Mouse (Mus musculus) lung, adult 18-20 months (tissue): ENCODE results near the gene Ap1m2.
A peak's percentile ranks its signal among the peaks of the same experiment; 100 is the strongest.

ENCODE experiments used
- DNase-seq, 2 experiments: peaks; one replicate each; pipeline ENCODE4 v3.0.0; 2022; ENCODE audit warnings: mixed read lengths in 2 of 2

The Ap1m2 gene

DNA sequence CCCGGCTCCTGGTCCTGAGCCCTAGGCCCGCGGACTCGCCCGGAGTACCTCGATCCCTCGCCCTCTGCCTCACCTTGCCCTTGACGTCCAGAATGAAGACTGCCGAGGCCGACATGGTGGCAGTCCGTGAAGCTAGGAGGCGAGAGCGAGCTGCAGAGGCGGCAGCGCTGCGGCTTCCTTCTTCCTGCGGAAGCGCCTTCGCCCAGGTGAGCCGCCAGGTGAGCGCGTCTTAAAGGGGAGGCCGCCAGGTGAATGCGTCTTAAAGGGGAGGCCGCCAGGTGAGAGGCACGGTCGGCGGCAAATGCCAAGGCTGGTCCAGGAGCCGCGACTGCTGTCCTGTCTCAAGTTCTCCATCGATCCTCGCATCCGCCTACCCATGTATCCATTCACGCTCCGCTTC, at the start of gene Ap1m2:
Gene Ap1m2, minus strand, starts transcription at position 204 of the 400 bp plus-strand sequence.
- DNase-seq = peak; percentile 74 to 82

DNA sequence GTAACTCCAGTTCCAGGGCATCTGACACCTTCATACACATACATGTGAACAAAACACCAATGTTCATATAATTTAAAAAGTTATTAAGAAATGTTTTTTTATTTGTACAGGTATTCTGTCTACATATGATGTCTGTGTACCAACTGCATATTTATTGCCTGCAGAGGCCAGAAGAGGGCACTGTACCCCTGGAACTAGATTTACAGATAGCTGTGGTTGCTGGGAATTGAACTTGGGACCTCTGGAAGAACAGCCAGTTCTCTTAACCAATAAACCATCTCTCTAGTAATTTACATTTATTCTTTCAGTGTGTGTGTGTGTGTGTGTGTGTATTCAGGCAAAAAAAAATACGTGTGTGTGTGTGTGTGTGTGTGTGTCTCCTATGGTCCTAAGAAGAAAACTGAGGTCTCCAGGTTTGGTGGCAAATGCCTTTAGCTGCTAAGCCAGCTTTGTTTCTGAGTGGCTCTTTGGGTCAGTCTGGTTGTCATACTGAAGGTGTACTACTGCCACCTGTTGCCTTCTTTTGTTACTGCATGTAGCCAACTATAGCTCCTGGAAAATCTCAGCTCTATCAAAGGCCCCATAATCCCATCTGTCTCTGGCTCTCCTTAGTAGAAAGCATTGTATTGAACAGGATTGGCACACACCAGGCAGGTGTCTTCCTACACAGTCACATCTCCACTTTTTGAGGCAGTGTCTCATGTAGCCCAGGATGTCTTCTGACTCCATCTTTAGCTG, 45.0 kb upstream of the Ap1m2 start:
- peak; percentile 62 to 73 for DNase-seq

DNA sequence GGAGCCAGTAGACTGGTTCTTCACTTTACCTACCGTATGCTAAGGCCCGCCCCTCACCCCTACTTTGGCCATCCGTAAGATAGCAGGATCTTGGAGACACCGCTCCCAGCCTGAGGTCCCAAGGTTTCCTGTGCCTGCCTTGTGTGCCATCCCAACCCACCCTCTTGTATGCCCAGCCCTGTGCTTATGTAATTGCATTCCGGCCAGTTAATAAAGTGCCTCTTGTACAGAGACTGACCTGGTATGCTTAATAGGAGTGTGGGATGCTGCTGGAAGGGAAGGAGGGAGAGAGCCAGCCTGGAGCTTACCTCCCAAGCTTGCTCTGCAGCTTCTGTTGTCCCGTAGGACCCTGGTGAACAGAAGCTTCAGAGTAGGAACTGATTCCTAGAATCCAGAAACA, 42.7 kb upstream of the Ap1m2 start:
- DNase-seq = peak; percentile 70 to 81

DNA sequence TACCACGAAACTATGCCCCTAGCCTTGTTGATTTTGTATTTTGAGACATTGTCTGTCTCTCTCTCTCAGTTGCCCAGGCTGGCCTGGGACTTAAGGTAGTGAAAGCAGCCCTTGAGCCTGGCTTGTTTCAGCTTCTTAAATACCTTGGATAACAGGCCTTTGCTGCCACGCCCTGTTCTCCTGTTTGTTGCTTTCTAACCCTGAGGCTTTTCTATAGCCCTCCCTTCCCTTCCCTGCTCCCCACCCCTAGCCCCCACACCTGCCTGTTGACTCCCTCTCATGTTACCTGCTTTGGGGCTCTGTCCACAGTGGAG, 41.2 kb upstream of the Ap1m2 start:
- DNase-seq = no peak

DNA sequence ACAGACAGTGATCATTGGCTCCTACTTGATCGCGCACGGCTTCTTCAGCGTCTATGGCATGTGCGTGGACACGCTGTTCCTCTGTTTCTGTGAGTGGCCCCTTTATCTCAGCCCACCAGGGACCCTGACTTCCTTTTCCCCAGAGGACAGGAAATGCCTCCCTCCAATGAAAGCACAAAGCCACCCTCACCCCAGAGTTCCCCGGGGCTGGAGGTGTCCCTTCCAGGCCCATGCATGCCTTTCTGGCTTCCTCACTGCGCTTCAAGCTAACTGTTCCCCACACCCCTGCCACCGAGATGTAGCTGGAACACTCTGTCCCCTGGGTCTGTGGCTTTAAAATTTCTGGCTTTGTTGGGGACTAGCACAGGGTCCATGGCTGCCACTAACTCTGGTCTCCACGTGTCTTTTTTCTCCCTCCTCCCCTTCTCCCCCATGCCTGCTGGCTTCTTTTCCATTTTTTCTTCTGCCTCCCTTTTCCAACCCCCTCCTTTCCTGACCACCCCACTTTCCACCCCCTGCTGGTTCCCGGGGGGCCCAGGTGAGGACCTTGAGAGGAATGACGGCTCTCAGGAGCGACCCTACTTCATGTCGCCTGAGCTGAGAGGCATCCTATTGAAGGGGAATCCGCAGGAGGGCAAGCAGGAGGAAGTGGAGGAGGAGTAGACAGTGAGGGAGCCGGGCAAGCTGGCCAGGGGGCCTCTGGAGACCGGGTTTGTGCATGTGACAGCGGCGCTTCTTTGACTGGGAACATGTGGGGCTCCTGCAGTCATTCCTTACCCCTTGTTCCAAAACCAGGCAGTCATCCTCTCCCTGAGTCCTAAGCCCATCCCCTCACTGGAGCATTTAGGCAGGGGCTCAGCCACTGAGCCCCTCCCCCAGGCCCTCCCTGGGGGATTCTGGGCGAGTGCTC, 40.6 kb upstream of the Ap1m2 start:
- no peak for DNase-seq

DNA sequence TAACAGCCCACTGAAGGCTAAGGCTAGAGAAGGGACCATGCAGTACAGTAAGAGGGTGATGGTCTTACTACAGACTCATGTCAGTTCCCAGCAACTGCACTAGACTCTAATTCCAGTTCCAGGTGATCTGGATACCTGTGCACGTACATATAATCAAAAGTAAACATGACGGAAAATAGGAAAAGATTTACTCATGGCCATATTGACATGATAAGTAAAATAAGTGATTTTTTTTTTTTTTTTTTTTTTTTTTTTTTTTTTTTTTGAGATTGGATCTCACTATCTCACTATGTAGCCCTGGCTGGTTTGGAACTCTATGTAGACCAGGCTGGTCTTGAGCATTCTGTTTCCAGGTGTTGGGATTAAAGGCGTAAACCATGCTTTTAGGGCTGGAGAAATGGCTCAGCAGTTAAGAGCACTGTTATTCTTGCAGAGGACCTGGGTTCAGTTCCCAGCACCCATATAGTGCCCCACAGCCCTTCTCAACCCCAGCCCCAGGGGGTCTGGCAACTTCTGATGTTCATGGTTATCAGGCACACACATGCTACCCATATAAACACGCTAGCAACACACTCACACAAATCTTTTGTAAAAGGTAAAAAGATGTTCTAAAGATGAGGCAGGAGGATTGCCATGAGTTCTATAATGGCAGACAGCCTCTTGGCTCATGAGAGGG, 39.7 kb upstream of the Ap1m2 start:
- DNase-seq = no peak

DNA sequence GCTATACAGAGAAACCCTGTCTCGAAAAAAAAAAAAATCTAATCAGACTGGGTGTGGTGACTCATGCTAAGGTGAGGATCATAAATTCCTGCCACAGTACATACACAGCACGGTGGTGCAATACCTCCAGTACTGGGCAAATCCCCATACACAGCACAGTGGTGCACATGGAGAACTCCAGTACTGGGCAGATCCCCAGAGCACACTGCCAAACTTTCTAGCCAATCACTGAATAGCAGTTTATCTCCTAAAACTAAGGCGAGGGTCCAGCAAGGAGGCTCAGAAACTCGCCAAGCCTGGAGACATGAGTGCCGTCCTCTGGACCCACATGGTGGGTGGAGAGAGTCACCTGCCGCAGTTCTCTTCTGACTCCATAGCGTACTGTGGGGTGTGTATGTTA, 39.0 kb upstream of the Ap1m2 start:
- peak in 1 of 2 experiments; percentile 53 for DNase-seq

DNA sequence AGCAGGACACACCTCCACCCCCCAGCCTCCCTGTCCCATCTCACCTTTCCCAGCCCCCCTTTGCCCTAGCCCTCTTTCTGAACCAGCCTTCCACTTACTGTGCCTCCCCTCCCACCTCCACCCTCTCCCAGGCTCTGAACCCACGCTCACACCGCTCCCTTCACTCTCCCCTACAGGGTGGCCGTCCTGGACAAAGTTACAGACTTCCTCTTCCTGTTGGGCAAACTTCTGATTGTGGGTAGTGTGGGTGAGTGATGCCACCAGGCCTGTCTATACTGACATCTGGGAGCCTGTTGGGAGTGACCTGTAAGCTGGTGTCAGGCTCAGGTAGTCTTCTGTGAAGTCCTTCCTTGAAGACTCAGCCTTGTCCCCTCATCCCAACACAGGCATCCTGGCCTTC, 36.0 kb upstream of the Ap1m2 start:
- no peak for DNase-seq

DNA sequence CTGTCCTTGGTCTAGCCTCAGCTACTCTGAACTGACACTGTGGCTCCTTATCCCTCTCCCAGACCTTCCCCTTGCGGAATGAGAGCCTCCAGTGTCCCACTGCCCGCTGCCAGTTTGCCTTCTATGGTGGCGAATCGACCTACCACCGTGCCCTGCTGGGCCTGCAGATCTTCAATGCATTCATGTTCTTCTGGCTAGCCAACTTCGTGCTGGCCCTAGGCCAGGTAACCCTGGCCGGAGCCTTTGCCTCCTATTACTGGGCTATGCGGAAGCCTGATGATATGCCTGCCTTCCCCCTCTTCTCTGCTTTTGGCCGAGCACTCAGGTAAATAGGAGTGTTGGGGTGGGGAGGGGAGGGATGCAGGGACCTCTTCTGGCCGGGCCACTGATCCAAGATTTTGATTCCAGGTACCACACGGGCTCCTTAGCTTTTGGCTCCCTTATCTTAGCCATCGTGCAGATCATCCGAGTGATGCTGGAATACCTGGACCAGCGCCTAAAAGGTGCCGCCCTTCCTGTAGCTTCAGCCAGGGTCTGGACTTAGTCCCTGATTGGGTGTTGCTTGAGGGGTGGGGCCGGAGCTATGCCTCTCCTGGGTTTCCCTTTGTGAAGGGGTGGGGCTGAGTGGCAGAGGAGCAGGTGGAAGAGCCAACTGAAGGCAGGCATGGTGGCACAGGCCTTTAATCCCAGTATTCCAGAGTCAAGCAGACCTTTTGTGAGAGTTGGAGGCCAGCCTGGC, 34.7 kb upstream of the Ap1m2 start:
- DNase-seq = peak; percentile 75 to 79

DNA sequence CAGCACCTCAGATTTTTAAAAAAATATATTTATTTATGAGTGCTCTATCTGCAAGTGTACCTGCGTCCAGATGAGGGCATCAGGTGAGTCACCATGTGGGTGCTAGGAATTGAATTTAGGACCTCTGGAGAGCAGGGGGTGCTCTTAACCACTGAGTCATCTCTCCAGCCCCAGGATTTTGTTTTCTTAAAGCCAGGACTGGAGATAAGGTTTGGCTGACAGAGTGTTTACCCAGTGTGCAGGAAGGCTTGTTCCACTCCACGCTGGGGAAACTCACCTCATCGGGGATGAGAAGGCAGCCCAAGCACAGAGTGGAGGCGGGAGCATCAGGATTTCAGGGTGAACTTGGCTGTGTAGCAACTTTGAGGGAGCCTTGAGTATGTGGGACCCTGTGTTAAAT, 28.3 kb upstream of the Ap1m2 start:
- DNase-seq = peak; percentile 50 to 71

DNA sequence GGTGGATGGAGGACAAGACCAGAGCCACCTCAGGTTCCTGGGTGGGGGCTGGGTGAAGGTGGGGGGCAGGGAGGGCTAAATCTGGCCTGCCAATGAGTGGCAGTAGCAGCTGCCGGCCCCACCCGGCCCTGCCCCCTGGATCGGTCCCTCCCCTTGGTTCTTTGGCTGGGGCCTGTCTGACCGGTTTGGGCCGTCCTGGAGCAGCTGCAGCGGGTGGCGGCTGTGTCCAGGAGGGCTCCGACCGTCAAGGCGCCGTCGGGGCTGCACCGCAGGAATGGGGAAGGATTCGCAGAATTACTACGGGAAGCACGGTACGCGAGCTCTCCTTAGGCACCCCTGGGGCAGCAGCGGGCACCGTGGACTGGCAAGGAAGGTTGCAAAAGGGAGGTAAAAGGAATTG, 25.5 kb upstream of the Ap1m2 start:
- DNase-seq = peak; percentile 82 to 88

DNA sequence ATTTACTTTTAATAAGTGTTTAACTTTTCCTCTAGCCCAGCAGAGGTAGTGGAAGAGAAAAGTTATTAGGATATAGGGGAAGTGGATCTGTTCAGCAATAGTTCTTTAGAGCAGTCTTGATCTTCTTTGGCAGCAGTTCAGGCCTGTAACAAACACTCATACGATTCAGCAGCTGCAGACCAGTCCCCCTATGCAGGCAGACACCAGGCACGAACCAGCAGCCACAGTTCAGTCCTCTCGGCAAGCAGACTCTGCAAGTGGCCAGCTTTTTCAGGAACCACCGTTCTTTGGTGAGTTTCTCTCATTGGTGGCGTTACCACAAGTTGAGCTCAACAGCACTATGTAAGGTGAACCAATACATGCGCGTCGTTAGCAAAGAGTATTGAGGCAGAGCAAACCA, 24.4 kb upstream of the Ap1m2 start:
- no peak for DNase-seq

DNA sequence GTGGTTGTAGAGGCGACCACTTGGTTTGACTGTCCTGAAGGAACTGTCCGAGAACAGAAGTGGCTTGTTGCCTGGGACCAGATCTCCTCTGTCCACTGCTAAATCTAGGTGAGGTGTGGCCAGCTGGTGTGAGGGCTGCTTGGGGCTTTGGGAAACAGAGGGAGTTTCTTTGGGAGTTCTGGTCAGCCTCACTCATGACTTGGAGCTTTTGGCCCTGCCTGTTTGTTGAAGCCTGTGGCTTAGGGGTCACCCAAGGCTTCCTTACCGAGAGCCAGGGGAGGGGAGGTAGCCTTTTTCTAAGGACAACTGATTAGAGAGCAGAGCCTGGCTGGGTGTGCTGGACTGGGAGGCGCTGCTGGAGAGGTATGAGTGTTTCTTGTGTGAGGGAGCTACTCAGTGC, 23.3 kb upstream of the Ap1m2 start:
- no peak for DNase-seq

DNA sequence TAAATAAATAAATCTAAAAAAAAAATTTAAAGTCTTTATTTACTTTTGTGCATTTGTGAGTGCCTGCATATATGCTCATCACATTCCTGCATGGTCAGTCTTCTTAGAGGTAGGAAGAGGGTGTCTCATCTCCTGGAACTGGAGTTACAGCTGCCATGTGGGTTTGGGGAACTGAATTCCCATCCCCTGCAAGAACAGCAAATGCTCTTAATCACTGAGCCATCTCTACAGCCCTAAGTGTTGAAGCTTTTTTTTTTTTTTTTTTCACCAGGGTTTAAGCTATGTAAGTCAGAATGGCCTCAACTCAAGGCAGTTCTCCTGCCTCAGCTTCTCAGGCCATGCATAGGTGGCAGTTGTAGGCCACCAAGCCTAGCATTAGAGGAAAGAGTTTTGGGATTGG, 22.6 kb upstream of the Ap1m2 start:
- no peak for DNase-seq

DNA sequence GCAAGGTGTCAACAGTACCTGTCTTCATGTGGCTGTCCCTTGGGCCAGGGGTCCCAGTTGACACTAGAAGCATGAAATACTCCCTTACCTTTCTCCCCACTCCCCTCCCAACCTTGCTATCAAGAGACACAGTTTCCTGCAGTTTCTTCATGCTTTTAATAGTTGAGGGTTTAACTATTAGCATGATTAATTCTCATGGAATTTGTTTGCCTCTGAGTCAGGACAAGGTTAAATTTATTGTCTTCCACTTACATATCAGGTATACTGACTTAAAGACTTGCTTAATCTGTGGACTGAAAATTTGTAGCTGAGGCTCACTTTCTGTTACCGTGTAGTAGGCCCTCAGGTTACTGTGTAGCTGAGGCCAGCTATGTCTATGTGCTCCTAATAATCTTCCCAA, 21.4 kb upstream of the Ap1m2 start:
- DNase-seq = no peak

DNA sequence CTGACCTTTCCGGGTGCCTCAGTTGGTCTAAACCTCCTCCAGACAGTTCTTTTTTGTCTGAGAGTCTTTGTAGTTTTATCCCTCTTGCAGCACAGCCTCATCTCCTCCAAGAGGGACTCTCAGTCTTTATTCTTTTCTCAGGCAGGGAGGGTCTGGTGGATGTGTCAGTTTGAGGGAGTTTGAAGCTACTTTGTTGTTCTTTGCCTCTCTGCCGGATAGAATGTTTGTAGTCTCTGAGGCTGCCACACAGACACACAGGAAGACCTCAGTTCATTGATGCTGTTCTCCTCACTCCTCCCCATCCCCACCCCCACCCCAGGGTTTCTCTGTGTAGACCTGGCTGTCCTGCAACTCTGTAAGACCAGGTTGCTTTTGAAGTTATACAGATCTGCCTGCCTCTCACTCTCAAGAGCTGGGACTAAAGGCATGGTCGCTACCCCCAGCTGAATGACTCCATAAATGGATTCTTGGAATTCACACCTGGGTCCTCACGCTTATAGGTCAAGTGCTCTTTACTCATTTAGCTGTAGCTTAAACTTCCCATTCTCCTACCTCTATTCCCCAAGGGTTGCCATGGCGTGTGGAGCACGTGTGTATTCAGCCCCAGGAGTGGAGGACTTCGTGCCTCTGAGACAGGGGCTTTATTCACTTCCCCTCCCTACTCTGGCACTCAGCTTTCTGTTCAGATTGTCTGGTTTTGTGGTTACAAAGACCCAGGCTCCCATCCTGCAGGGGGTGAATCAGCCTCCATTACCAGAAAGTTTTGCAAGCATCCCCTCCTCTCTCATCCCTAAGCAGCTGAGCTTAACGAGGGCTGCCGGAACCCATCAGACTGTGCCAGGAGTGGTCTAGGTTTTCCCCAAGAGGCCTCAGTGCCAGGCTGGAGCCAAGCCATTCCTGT, 20.3 kb upstream of the Ap1m2 start:
- no peak for DNase-seq

DNA sequence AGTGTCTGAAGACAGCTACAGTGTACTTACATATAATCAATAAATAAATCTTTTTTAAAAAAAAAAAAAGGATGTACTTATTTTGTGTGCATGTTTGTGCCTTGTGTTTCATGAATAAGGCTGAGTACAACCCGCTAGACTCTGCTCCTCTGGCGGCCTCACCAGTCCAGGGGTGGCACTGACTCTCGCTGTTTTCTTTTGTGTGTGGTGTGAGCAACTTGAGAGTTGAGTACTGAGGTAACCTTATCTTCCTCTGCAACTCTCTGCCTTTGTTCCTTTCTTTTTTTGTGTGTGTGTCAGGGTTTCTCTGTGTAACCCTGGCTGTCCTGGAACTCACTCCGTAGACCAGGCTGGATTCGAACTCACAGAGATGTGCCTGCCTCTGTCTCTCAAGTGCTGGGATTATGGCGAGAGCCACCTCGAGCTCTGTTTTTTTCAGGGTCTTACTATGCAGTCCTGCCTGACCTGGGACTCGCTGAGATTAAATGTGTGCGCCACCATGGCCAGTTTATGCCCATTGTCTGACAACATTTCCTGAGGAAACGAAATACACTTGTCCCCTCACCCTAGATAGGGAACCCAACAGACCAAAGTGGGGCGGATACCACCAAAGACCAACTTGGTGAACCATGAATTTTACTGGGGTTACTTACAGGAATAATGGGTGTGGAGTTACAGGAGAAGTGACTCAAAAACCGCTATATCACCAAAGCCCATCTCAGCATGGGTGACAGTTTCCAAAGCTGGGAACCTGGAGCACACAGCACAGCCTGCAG, 19.4 kb upstream of the Ap1m2 start:
- no peak for DNase-seq

DNA sequence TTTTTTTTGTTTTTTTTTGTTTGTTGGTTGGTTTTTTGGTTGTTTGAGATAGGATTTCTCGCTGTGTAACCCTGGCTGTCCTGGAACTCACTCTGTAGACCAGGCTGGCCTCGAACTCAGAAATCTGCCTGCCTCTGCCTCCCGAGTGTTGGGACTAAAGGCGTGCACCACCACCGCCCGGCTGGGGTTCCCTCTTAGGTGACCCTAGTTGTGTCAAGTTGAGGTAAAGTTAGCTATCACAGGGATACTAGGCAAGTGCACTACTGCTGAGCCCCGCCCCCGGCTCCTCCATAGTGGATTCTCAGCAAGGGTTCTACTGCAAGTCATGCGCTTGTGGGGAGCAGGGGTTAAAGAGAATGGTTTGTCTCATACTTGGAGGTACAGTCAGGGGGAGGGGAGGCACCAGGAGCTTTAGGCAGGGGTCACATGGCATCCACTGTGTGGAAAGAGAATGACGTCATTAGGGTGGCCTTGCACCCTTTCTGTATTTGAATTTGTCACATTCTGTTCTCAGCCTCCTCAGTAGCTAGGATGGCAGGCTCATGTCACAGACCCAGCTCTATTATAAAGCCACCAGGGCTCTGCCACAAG, 17.7 kb upstream of the Ap1m2 start:
- no peak for DNase-seq

DNA sequence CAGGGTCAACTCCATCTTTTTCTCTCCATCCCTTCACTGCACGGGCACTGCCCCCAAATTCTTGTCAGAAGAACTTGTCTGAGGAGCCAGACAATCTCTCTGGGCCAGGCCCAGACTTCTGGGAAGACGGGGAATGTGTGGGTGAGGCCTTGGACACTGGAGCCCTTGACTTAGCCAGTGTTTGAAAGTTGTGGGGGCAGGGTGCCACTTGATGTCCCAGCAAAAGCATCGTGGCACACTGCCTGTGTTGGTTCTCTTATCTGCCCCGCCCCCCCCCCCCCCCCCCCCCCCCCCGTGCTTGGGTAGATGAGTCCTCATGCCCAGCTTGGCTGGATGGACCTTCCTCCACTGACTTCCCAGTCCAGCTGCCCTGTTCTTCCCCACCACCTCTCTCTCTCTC, 16.9 kb upstream of the Ap1m2 start:
- DNase-seq = peak; percentile 77 to 85

DNA sequence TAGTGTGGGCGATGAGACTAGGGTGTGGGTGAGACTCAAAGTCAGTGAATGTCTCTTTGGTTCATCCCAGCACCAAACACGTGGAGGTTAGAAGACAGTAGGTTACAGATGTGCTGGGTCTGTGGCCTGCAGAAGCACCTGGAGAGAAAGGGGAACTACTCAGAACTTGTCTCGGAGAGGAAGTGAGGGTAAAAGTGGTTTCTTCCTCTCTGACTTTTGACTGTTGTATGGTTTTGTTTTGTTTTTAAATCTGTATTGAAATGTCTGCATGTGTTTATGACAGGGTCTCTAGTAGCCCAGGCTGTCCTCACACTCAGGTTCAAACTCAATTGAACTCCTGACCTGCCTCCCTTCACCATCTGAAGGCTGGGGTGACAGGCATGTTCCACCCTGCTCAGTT, 15.9 kb upstream of the Ap1m2 start:
- no peak for DNase-seq

DNA sequence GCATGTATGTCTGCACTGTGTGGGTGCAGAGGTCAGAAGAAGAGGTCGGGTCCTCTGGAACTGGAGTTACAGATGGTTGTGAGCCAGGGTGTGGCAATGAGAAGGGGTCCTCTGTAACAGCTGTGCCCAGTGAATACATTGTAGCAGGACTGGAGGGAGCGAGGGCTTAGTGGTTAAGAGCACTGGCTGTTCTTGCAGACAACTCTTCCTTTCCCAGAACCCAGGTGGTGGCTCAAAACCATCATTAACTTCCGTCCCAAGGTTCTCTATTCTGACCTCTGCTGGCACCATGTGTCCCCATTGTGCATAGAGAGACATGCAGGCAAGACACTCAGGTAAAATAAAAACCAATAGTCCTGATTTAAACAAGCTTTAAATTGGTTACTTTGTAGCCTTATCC, 15.4 kb upstream of the Ap1m2 start:
- DNase-seq = no peak
